Mouse (Mus musculus) liver, postnatal 0 days (tissue): ENCODE measurements around the gene Vegfa.

ENCODE experiments used
- CTCF ChIP-seq: sonication (generic); IDR thresholded peaks from 2 replicates; pipeline ENCODE4 v1.5.1; 2016; ENCODE audit warnings: antibody characterized with exemption, low read depth
- EP300 ChIP-seq: IDR thresholded peaks from 2 replicates; pipeline ENCODE4 v1.6.1; 2016; ENCODE audit warnings: antibody characterized with exemption, low read depth, mild to moderate bottlenecking

DNA sequence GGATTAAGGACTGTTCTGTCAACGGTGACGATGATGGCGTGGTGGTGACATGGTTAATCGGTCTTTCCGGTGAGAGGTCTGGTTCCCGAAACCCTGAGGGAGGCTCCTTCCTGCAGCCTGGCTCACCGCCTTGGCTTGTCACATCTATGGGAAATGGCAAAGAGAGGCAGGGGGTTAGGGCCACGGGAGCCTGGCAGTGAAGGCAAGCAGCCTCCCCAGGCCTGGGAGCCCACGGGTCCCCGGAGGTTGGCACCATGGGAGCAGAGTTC lies 13.5 kb downstream of the Vegfa start:
- TF ChIP-seq CTCF (no peak), EP300 (no peak)
